Mouse (Mus musculus) left cerebral cortex, adult 18-20 months (tissue): ENCODE data around the gene Dbx1. TPM values are rescaled to one million over a fixed set of nuclear protein-coding genes. Genes with fewer than 3 reads are reported as not detected.
A peak's percentile ranks its signal among the peaks of the same experiment; 100 is the strongest.

Experiments
- DNase-seq, 2 experiments: peaks; one replicate each; pipeline ENCODE4 v3.0.0; 2021 to 2022; ENCODE audit warnings: low spot score in 2 of 2, mixed read lengths in 1 of 2
- total RNA-seq, 2 experiments: library from RNA; stranded (reverse); gene quantifications; 2 replicates each; pipeline ENCODE4 v1.2.3; 2021

Gene Dbx1
- total RNA-seq, 2 experiments from 2014 or later: not detected

DNA sequence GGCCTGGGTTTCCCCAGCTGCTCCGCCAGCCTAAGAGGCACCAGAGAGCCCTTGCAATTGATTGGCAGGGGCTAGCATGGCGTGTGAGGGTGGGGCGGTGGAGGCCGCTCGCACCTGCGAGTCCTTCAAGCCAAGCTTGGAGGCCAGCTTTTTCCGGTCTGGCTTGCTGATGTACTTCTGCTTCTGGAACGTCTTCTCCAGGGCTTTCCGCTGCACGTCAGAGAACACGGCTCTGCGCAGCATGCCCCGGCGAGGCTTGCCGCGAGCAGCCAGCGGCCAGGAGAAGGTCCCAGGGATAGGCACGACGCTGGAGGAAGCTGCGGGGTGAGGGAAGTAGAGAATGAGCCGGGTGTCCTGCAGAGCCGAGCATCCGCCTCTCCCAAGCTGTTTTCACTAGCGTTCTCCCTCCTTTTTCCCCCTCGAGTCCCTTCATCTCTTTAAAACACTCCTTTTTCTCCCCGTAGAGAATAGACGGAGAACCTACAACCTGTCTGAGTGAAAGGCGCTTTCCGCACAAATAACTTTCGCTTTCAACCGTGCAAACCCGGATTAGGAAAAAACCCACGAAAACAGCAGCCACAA lies 3.2 kb downstream of the Dbx1 start:
- no peak for DNase-seq

DNA sequence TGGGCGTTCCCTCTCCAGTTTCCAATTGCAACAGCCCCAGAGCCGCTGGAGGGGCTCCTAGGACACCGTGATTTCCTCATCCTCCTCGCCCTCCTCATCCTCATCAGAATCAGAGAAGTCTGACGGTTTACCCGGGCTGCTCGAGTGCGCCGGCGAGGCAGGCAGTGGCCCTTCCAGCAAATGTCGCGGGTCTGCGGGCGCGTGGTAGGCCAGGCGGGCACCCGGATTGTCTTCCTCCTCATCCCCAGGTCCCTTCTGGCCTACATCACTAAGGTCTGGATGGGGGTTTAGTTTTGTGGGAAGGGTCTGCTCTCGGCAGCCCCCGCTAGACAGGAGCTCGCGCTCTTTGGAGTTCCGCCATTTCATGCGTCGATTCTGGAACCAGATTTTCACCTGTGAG lies 4.3 kb downstream of the Dbx1 start:
- DNase-seq: no peak

GRCm38 (mm10) chr7:49631885-49632284 lies 4.8 kb downstream of the Dbx1 start:
- no peak for DNase-seq

- DNase-seq: no peak
These were observed 16.5 kb downstream of the Dbx1 start for GRCm38 (mm10) chr7:49620160-49620559.

DNA sequence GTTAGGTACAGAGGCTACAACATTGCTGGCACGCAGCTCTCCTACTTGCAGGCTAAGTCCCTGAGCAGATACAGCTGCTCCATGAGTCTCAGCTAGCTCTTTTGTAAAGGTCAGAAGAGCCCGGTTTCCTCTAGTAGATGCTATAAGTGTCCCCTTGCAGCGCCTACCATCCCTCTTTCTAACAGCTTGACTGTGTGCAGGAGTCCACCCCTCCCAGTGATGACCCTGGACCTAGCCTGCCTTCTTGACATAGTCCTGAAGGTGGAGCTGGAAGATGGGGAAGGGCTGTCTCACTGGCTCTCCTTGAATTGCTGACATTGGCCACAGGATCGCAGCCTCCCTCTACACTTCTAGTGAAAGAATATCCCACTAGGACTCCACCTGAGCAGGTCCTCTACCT lies 19.6 kb downstream of the Dbx1 start:
- no peak for DNase-seq

DNA sequence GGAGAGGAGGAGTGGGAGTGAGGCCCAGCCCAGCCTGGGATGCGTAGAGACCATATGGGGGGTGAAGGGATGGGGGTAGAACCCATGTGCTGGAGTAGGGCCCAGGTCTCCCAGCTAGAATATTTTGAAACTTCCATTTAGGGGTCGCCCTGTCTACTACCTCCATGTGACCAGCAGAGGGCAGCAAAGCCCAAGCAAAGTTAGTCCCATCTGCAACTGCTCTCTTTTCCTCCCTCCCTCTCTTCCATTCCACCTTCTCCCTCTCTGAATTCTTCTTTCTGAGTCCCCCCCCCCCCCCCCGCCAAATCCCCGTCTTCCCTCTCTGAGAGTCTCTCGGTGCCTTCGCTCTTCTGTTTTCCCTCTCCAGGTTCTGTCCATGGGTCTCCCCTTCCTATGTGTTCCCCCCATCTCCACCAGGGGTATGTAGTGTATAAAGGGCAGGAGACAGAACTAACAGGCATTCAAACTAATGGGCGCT lies 20.4 kb downstream of the Dbx1 start:
- DNase-seq: peak; percentile 62 to 77

DNA sequence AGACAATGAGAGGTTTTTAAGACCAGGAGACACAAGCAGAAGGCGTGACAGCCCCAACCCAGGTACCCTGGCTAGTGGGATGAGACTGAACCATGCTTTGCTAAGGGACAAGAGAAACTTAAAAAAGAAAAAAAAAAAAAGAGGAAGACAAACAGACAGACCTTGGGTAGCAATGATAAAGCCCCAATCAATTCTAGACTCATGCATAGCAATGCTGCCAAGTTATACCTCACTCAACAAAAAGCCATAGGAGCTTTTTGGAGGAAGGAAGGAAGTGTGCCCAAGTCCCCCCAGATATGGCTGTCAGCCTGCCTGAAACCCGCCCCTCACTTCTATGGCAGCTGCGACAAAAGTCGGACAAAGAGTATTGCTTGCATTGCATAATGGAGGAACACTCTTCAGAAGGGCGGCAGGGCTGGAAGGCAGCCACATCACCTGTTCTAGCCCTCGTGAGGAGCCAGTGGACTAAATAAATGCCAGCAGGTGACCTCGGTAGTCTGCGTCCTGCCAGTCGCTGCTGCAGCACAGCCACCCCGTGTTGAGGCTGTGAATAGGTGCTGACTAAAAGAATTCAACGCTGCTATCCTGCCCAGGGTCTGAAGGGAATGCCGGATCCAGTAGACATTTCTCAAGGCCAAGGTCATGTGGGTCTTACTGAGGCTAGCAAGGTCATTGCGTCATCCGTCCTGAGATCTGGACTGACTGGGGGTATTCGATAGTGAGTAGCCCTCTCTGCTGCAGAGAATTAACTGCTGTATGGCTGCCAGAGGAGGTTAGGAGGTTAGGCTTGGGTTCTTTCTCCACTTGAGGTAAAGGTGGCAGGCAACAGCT lies 31.5 kb downstream of the Dbx1 start:
- no peak for DNase-seq

- DNase-seq: no peak
These were observed 32.4 kb downstream of the Dbx1 start for GRCm38 (mm10) chr7:49604244-49604643.

GRCm38 (mm10) chr7:49601191-49601975 lies 35.3 kb downstream of the Dbx1 start:
- DNase-seq: peak; percentile 86 to 90

DNA sequence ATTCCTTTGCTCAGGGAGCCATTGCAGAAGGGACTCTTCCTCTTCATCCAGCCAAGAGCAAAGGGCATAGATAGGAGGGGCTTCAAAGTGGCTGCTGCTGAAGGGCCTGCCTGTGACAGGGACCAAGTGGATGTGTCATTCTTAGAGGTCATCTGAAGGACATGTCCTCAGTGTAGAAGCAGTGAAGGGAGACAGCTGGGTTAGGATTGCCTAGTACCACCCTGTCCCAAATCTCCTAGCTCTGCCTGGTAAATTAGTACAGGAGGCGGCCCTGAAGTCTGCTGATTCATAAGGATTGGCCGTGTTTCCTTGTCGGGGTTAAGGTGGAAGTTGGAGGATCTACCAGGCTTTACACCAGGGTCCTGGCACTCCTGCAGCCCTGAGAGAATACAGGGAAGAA lies 36.7 kb downstream of the Dbx1 start:
- no peak for DNase-seq

DNA sequence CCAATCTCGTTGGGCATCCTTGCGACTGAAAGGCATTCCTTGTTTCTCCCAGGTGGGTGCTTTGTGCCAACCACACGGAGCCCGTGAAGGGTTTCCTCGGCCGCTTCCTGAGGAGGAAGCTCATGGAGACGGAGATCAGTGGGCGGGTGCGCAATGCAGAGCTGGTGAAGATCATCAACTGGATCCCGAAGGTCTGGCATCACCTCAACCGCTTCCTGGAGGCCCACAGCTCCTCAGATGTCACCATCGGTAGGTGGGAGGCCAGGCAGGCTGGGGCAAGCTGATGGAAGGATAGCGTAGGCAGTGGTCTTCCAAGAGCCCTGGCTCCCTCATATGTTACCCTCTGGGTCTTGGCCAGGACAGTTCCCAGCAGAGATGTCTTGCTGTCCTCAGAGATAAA lies 38.4 kb downstream of the Dbx1 start:
- DNase-seq: no peak

DNA sequence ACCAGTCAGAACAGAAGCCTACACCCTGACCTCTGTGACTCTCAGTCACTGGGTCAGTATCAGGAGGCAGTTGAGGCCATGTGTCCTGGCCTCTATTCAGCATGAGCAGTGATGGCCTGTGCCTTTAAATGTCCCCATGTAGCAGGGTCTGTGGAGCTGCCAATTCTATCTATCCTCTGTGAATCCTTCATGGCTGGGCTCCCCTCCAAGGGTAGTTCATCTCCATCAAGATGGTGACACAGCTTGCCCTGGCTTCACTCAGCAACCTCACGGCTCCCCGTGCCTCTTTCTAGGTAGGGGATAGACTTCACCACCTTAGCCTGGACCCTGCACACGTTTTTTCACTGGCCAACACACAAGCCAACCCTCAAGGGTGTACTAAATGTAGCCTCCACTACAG lies 38.9 kb downstream of the Dbx1 start:
- DNase-seq: no peak

DNA sequence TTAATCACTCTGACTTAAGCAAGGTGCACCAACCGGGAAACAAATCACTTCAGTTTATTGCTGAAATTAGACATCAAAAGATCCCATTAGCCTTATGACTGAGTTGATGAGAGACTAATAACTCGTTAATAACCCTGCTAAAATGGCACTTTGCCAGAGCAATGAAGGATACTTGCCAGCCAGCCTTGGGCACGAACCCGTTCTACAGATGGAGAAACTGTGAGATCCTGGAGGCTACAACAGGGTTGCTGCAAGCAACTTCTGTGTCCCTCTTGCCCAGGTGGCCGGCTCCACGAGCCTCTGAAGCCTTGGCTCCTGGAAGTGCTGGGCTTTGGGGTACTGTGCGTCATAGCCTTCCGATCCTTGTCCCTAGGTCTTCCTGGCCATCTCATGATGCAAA lies 47.0 kb downstream of the Dbx1 start:
- no peak for DNase-seq

DNA sequence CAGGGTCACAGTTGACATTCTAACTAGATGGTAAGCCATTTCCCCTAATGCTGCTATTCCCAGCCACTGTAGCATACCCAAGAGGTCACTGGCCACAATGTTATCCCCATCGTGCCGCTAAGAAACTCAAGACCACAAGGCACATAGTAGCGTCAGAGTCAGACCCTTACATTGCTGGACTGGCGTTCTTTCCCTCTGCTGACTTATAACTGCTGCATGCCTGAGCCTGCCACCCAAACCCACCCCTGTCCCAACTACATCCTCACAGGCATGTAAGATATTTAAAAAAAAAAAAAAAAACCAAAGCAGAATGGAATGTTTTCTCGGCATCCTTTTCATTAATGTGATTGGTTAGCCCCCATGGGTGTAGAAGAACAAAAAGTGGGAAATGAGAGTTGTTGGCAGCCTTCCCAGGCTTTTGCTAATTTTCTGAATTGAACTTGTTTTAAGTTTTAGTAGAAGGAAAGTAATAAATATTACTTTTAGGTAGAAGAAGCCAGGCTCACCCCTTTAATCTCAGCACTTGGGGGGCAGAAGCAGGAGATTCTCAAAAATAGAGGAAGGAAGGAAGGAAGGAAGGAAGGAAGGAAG lies 50.0 kb downstream of the Dbx1 start:
- DNase-seq: no peak

DNA sequence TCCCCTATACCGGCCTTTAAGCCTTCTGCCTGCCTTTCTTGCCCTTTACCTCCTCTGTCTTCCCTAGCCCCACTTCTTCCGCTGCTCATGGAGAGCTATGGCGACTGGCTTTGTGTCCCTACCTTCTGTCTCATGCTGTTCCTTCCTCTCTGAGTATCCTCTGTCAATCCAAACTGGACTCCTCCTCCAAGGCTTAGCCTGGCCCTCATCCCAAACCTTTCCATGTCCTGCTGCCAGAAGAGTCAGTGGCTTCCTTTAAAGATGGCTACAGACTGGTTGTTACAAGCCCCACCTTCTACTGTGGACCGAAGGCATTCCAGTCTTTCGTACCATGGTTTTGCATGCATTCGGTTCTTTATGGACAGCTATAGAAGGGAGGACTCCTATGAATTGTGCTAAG lies 53.5 kb downstream of the Dbx1 start:
- DNase-seq: no peak

- no peak for DNase-seq
These were observed 54.1 kb downstream of the Dbx1 start for GRCm38 (mm10) chr7:49582551-49582950.

DNA sequence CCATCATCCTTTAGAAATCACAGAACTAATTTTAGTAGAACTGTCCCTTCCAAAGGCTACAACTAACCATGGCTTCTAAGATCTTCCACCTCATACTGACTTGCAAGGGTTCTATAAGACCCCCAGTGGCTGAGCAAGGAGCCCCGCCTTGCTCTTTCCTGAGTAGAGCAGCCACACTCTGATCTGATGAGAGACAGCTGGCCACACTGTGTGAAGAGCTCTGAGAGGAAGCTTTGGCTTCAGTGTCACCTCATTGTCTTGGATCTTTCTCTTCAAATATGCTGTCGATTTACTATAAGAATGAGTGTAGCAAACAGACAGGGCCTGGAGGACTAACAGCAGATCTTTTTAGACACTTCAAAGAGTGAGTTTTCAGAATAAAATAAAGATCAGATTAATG lies 54.7 kb downstream of the Dbx1 start:
- no peak for DNase-seq
